ENCODE assay signal across 10 mouse cellular contexts in genomic region chr10:59864232-59864875, GRCm38 (mm10). TPM values are rescaled to one million over a fixed set of nuclear protein-coding genes. Genes with fewer than 3 reads are reported as not detected.
A peak's percentile ranks its signal among the peaks of the same experiment; 100 is the strongest.
DNase-seq lines count a peak whose midpoint lies in the region; ATAC-seq and TF ChIP-seq lines count a peak whose summit lies in the region.
"Had no signal": no experiment of that assay in that cellular context is flagged by ENCODE, and none has a peak within 500 bp of the region (broad histone marks: within the 10 kb centered on the region; RNA-seq: fewer than 3 reads in every experiment).

No protein-coding gene starts in this region.

- H3K36me3 ChIP-seq in kidney, embryonic 14.5 days (ENCODE audit: control insufficient read depth, insufficient read depth, low read length): no peaks in the 10 kb centered on the region
- peaks cover 0 to 18% of the 10 kb centered on the region in 2 experiments for H3K36me3 ChIP-seq in CH12.LX (replicated peaks in 1 of 2; ENCODE audit: control insufficient read depth in 1 of 2, insufficient read depth in 1 of 2, low read length in 1 of 2)
- no peaks in the 10 kb centered on the region for H3K36me3 ChIP-seq in hindbrain, embryonic 13.5 days
- no peaks in the 10 kb centered on the region for H3K36me3 ChIP-seq in midbrain, postnatal 0 days (ENCODE audit: insufficient read depth, low read length)
- H3K36me3 ChIP-seq: midbrain, embryonic 12.5 days had no signal

- H3K4me1 ChIP-seq in kidney, embryonic 14.5 days (ENCODE audit: control insufficient read depth, insufficient read depth, low read length): peaks cover 18% of the 10 kb centered on the region
- H3K4me1 ChIP-seq in CH12.LX (ENCODE audit: control insufficient read depth in 1 of 2, insufficient read depth in 2 of 2): peaks cover 6 to 40% of the 10 kb centered on the region in 2 experiments; a peak in 2 of 4 replicates
- peaks cover 33% of the 10 kb centered on the region for H3K4me1 ChIP-seq in hindbrain, embryonic 13.5 days (replicated peaks)
- H3K4me1 ChIP-seq in midbrain, postnatal 0 days (ENCODE audit: insufficient read depth, low read length): no peaks in the 10 kb centered on the region

- no peaks in the 10 kb centered on the region for H3K9me3 ChIP-seq in kidney, embryonic 14.5 days (ENCODE audit: control insufficient read depth, low read length)
- H3K9me3 ChIP-seq in CH12.LX (replicated peaks; ENCODE audit: low read length): no peaks in the 10 kb centered on the region
- H3K9me3 ChIP-seq in hindbrain, embryonic 13.5 days: no peaks in the 10 kb centered on the region
- no peaks in the 10 kb centered on the region for H3K9me3 ChIP-seq in midbrain, postnatal 0 days (ENCODE audit: low read length)
- H3K9me3 ChIP-seq: limb, embryonic 12.5 days; midbrain, embryonic 12.5 days had no signal

- DNase-seq in kidney, postnatal 4 days: no peak
- peak; percentile 57 for DNase-seq in CH12.LX (ENCODE audit: extremely low read depth)
- DNase-seq in midbrain, postnatal 0 days (ENCODE audit: low spot score): peak; percentile 19
- DNase-seq in retina, postnatal 1 day: no peak
- DNase-seq in heart, adult 18-20 months: no peak
- DNase-seq in frontal cortex, postnatal 36 days (ENCODE audit: low spot score in 2 of 2): no peak

- TF ChIP-seq CTCF in CH12.LX (conservative IDR thresholded peaks at IDR 0.05 in 1 of 2, IDR thresholded peaks at IDR 0.05 in 1 of 2; ENCODE audit: low read depth in 2 of 2, low read length in 2 of 2): no peak
- no peak for TF ChIP-seq CTCF in midbrain, postnatal 0 days (IDR thresholded peaks at IDR 0.05)

- H3K79me2 ChIP-seq in CH12.LX (replicated peaks; ENCODE audit: control insufficient read depth, extremely low read depth, insufficient read depth, poor library complexity, severe bottlenecking): no peaks in the 10 kb centered on the region

- TF ChIP-seq POLR2A in CH12.LX (IDR thresholded peaks at IDR 0.05; ENCODE audit: low read depth, low read length): no peak

- TF ChIP-seq RAD21 in CH12.LX (IDR thresholded peaks at IDR 0.05; ENCODE audit: low read depth, low read length): no peak

- ATAC-seq in kidney, embryonic 14.5 days (ENCODE audit: low FRiP score, low TSS enrichment): peak; percentile 33; the same call in 1 of the 2 replicates
- peak; percentile 58; the same call in 1 of the 2 replicates for ATAC-seq in hindbrain, embryonic 13.5 days (ENCODE audit: low FRiP score)
- peak; percentile 26 for ATAC-seq in midbrain, postnatal 0 days (ENCODE audit: low FRiP score)

- H3K27me3 ChIP-seq in kidney, embryonic 14.5 days (ENCODE audit: control insufficient read depth, insufficient read depth, low read length): no peaks in the 10 kb centered on the region
- H3K27me3 ChIP-seq in CH12.LX (replicated peaks): no peaks in the 10 kb centered on the region
- H3K27me3 ChIP-seq in hindbrain, embryonic 13.5 days: no peaks in the 10 kb centered on the region
- no peaks in the 10 kb centered on the region for H3K27me3 ChIP-seq in midbrain, postnatal 0 days (ENCODE audit: insufficient read depth, low read length)
- H3K27me3 ChIP-seq: limb, embryonic 12.5 days had no signal

- peak overlapping the region; percentile 55; the same call in 1 of the 2 replicates for H3K27ac ChIP-seq in kidney, embryonic 14.5 days (ENCODE audit: low read depth, low read length)
- H3K27ac ChIP-seq in CH12.LX (ENCODE audit: insufficient read depth, low read depth): no peak overlapping the region
- 0 out of 2 replicates have a peak overlapping the region, but pooled peaks have one; percentile 30 for H3K27ac ChIP-seq in hindbrain, embryonic 13.5 days
- H3K27ac ChIP-seq in midbrain, postnatal 0 days (ENCODE audit: low read depth, low read length): no peak overlapping the region
- H3K27ac ChIP-seq: limb, embryonic 12.5 days; midbrain, embryonic 12.5 days had no signal

- 62% methylated on average over 19 of the region's 19 CpGs for WGBS in kidney, embryonic 14.5 days
- WGBS in hindbrain, embryonic 13.5 days: 49% methylated on average over 19 of the region's 19 CpGs
- WGBS in midbrain, postnatal 0 days: 62% methylated on average over 19 of the region's 19 CpGs

- dilution Hi-C loops in CH12.LX (cut with MboI; ENCODE audit: extremely low pct_ligation_motif_present, extremely low pct_unique_long_range_greater_than_20kb, low sequenced_read_pairs): no loop called here

- no peak overlapping the region for H3K4me3 ChIP-seq in kidney, embryonic 14.5 days (ENCODE audit: low read length)
- H3K4me3 ChIP-seq in CH12.LX (replicated peaks in 1 of 3; ENCODE audit: low read depth in 2 of 3, low read length in 2 of 3, poor library complexity in 1 of 3): peak overlapping the region in 1 of 3 experiments; percentile 30
- H3K4me3 ChIP-seq in hindbrain, embryonic 13.5 days: no peak overlapping the region
- H3K4me3 ChIP-seq in midbrain, postnatal 0 days (ENCODE audit: low read depth, low read length): no peak overlapping the region
- H3K4me3 ChIP-seq: limb, embryonic 12.5 days; midbrain, embryonic 12.5 days had no signal

- H3K4me2 ChIP-seq in kidney, embryonic 14.5 days (replicated peaks; ENCODE audit: low read depth, low read length): no peak overlapping the region
- H3K4me2 ChIP-seq in CH12.LX (ENCODE audit: insufficient read depth, low read depth, poor library complexity, severe bottlenecking): no peak overlapping the region
- no peak overlapping the region for H3K4me2 ChIP-seq in hindbrain, embryonic 13.5 days
- H3K4me2 ChIP-seq in midbrain, postnatal 0 days (ENCODE audit: low read depth, low read length, poor library complexity, severe bottlenecking): 0 out of 2 replicates have a peak overlapping the region, but pooled peaks have one; percentile 6
- H3K4me2 ChIP-seq: limb, embryonic 12.5 days; midbrain, embryonic 12.5 days had no signal

- in situ Hi-C loops in CH12.LX (cut with MboI; ENCODE audit: low pct_ligation_motif_present, low pct_unique_long_range_greater_than_20kb, low sequenced_read_pairs): loop anchor here (10.0 to 25.0 kb wide), 2 partner anchors 560 to 727 kb away; no protein-coding TSS in a partner anchor

- H3K9ac ChIP-seq in kidney, embryonic 14.5 days (ENCODE audit: low read depth, low read length): no peak overlapping the region
- H3K9ac ChIP-seq in CH12.LX (ENCODE audit: insufficient read depth, low read depth): no peak overlapping the region
- 0 out of 2 replicates have a peak overlapping the region, but pooled peaks have one; percentile 10 for H3K9ac ChIP-seq in hindbrain, embryonic 13.5 days
- 0 out of 2 replicates have a peak overlapping the region, but pooled peaks have one; percentile 33 for H3K9ac ChIP-seq in midbrain, postnatal 0 days (replicated peaks; ENCODE audit: low read length, poor library complexity, severe bottlenecking)
- H3K9ac ChIP-seq: midbrain, embryonic 12.5 days had no signal

- TF ChIP-seq EP300 in CH12.LX (IDR thresholded peaks at IDR 0.05; ENCODE audit: low read length): peak; percentile 25; the same call in 1 of the 2 replicates

TF ChIP-seq in CH12.LX, 34 proteins besides CTCF, POLR2A, EP300 and RAD21:
- TF ChIP-seq MAX (IDR thresholded peaks at IDR 0.05; ENCODE audit: low read length) (peak; percentile 49; the same call in 1 of the 2 replicates), TCF12 (IDR thresholded peaks at IDR 0.05; ENCODE audit: low read depth, low read length) (0 out of 2 replicates have a peak, but pooled peaks have one; percentile 12), E2F4 (IDR thresholded peaks at IDR 0.05; ENCODE audit: insufficient replicate concordance, low read depth, low read length) (no peak), RCOR1 (conservative IDR thresholded peaks at IDR 0.05; ENCODE audit: low read depth, low read length) (no peak)

RNA-seq across cellular contexts. Expression of gene Dnajb12, which starts 15.0 kb away (rescaled TPM):
- polyA plus RNA-seq in kidney, embryonic 14.5 days (2014; fragmentation: Nextera tagmentation; extraction: Ambion mirVana): 24.6 and 36.0 TPM in 2 replicates
- 17.0 and 21.5 TPM in 2 replicates for total RNA-seq in CH12.LX (2012; rRNA removed)
- total RNA-seq in CH12.LX (2014; rRNA removed): 13.1 and 13.9 TPM in 2 replicates
- 30.3 and 35.9 TPM in 2 replicates for polyA plus RNA-seq in CH12.LX (2012; ENCODE audit: insufficient read length, low read depth)
- polyA plus RNA-seq in hindbrain, embryonic 13.5 days (2015; fragmentation: Nextera tagmentation; extraction: Ambion mirVana): 18.4 and 19.2 TPM in 2 replicates
- 47.9 and 51.6 TPM in 2 replicates for total RNA-seq in midbrain, postnatal 0 days (2014; rRNA removed)
- polyA plus RNA-seq in midbrain, postnatal 0 days (2015; fragmentation: Nextera tagmentation; extraction: Ambion mirVana): 25.7 and 26.3 TPM in 2 replicates
- 10 to 100 TPM; 38.6 to 42.3 TPM for total RNA-seq in heart, adult 18-20 months (2021)

Comparison
In these comparisons a context has a peak if more than half of its experiments do, and no peak if none do; other contexts are left out.
1. H3K27ac ChIP-seq: peak in kidney, embryonic 14.5 days (single experiment) and hindbrain, embryonic 13.5 days (single experiment); none in CH12.LX (single experiment) and midbrain, postnatal 0 days (single experiment).
2. H3K9ac ChIP-seq: peak in hindbrain, embryonic 13.5 days (single experiment) and midbrain, postnatal 0 days (single experiment); none in kidney, embryonic 14.5 days (single experiment) and CH12.LX (single experiment).
3. DNase-seq: peak in CH12.LX (single experiment) and midbrain, postnatal 0 days (single experiment); none in kidney, postnatal 4 days (0 of 2), retina, postnatal 1 day (single experiment), heart, adult 18-20 months (0 of 2) and frontal cortex, postnatal 36 days (0 of 2).
4. Peak in every context shown above with its lines, with median percentiles within 50 percentile points of each other: ATAC-seq.